Mouse (Mus musculus): ENCODE data around the gene Pcbd1.

- no peak for TF ChIP-seq POLR2A (IDR thresholded peaks at IDR 0.05; ENCODE audit: control insufficient read depth, low read depth, low read length)
- no peak for TF ChIP-seq CTCF (IDR thresholded peaks at IDR 0.05; ENCODE audit: control insufficient read depth, insufficient read depth, insufficient replicate concordance, low read depth, low read length)
Observed at GRCm38 (mm10) chr10:61069248-61069647, 19.9 kb upstream of the Pcbd1 start.

Data from testis, adult 2 months (tissue).